ENCODE assay signal across 30 mouse cellular contexts in the genomic region with DNA sequence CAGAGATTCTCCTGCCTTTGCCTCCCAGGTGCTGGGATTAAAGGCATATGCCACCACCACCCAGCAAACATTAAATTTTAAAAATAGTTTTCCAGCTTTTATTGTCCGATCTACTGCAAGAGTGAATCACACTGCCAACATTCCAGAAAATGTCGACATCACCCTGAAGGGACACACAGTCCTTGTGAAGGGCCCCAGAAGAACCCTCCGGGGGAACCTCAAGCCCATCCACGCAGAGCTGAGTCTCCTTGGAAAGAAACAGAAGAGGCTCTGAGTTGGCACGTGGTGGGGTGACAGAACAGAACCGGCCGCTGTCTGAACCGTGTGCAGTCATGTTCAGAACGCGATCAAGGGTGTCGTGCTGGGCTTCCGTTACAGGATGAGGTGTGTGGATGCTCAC. TPM values are rescaled to one million over a fixed set of nuclear protein-coding genes. Genes with fewer than 3 reads are reported as not detected.
A peak's percentile ranks its signal among the peaks of the same experiment; 100 is the strongest.
DNase-seq lines count a peak whose midpoint lies in the region; ATAC-seq and TF ChIP-seq lines count a peak whose summit lies in the region.
"Had no signal": no experiment of that assay in that cellular context is flagged by ENCODE, and none has a peak within 500 bp of the region (broad histone marks: within the 10 kb centered on the region; RNA-seq: fewer than 3 reads in every experiment).

No protein-coding gene starts in this region.

- peak; percentile 57 to 68 for DNase-seq in adrenal gland, adult (ENCODE audit: inconsistent age in 2 of 2, low spot score in 1 of 2)
- no peak for DNase-seq in adrenal gland, postnatal 25 days
- peak; percentile 36 for DNase-seq in 3134 (ENCODE audit: extremely low read depth, insufficient read length, low spot score)
- DNase-seq in fat pad, adult 2 months (ENCODE audit: extremely low read depth, low read depth, low spot score) = peak; percentile 89
- DNase-seq in lung, postnatal 36 days = peak; percentile 76
- no peak for DNase-seq in layer of hippocampus, adult 2 months (ENCODE audit: low spot score in 2 of 2)
- DNase-seq: adrenal gland, adult 8-10 months; cerebellum, adult 11-12 months; cerebellum, postnatal 10 days; forebrain, postnatal 0 days; kidney, adult 8-10 months; kidney, postnatal 4 days; layer of hippocampus, postnatal 36 days; left cerebral cortex, postnatal 4 days; liver, postnatal 0 days; midbrain, embryonic 14.5 days; right cerebral cortex, postnatal 14 days; thymus, postnatal 4 days had no signal

- no peak overlapping the region for H3K4me3 ChIP-seq in layer of hippocampus, adult 2 months
- H3K4me3 ChIP-seq: erythroblast, embryonic 14.5 days; forebrain, embryonic 12.5 days; liver, embryonic 12.5 days had no signal

- H3K27ac ChIP-seq in layer of hippocampus, adult 2 months = no peak overlapping the region
- H3K27ac ChIP-seq: forebrain, embryonic 12.5 days; hindbrain, postnatal 0 days; kidney, postnatal 0 days; liver, embryonic 12.5 days had no signal

- no peak for TF ChIP-seq CTCF in layer of hippocampus, adult 2 months (conservative IDR thresholded peaks at IDR 0.05)

- ATAC-seq in inflammation-experienced regulatory T-cells, adult 6 months = no peak
- ATAC-seq: forebrain, postnatal 0 days; hindbrain, postnatal 0 days; intestine, embryonic 16.5 days; liver, embryonic 12.5 days; liver, postnatal 0 days had no signal

RNA-seq across cellular contexts. Expression of a gene that starts 4.9 kb away (rescaled TPM):
- total RNA-seq in adrenal gland, postnatal 25 days (2021) = 114 and 133 TPM in 2 replicates
- 10 to 100 TPM; 30.5 to 35.2 TPM for total RNA-seq in layer of hippocampus, adult 2 months (2021)
- 1 to 10 TPM; 1.2 to 2.9 (median 1.5) TPM for polyA plus RNA-seq in inflammation-experienced regulatory T-cells, adult 6 months (2017; shearing (Covaris generic))

RNA-seq across cellular contexts. Expression of a gene that starts 46.8 kb away (rescaled TPM):
- total RNA-seq in adrenal gland, postnatal 25 days (2021) = 0.76 TPM in 2 replicates
- not detected for total RNA-seq in layer of hippocampus, adult 2 months (2021)
- not detected for polyA plus RNA-seq in inflammation-experienced regulatory T-cells, adult 6 months (2017; shearing (Covaris generic))
- total RNA-seq: forebrain, postnatal 0 days; gastrocnemius, adult 8-10 months; heart, postnatal 25 days; hindbrain, postnatal 0 days; layer of hippocampus, postnatal 36 days; left cerebral cortex, postnatal 4 days; MEL; monocyte, adult 5-6 weeks had no signal
- polyA plus RNA-seq: erythroblast, embryonic 14.5 days; small intestine, adult 2 months had no signal

Comparison
In these comparisons a context has a peak if more than half of its experiments do, and no peak if none do; other contexts are left out.
1. DNase-seq: peak in adrenal gland, adult (2 of 2), 3134 (single experiment), fat pad, adult 2 months (single experiment) and lung, postnatal 36 days (single experiment); none in adrenal gland, postnatal 25 days (single experiment) and layer of hippocampus, adult 2 months (0 of 2).